Mouse (Mus musculus) naive thymus-derived CD4-positive, alpha-beta T cell, adult 5 months (primary cell): ENCODE results near the gene Gm40193. TPM values are rescaled to one million over a fixed set of nuclear protein-coding genes. Genes with fewer than 3 reads are reported as not detected.

ENCODE experiments used
- polyA plus RNA-seq: library from polyadenylated mRNA; unstranded; fragments of 100-300 nt; shearing (Covaris generic); gene quantifications from one replicate; pipeline ENCODE4 v1.2.1, GENCODE M21; 2017

The Gm40193 gene
- not detected for polyA plus RNA-seq

GRCm38 (mm10) chr11:70532839-70533238, at the start of gene Gm40193:
Gene Gm40193, minus strand, starts transcription at chr11:70532939.

DNA sequence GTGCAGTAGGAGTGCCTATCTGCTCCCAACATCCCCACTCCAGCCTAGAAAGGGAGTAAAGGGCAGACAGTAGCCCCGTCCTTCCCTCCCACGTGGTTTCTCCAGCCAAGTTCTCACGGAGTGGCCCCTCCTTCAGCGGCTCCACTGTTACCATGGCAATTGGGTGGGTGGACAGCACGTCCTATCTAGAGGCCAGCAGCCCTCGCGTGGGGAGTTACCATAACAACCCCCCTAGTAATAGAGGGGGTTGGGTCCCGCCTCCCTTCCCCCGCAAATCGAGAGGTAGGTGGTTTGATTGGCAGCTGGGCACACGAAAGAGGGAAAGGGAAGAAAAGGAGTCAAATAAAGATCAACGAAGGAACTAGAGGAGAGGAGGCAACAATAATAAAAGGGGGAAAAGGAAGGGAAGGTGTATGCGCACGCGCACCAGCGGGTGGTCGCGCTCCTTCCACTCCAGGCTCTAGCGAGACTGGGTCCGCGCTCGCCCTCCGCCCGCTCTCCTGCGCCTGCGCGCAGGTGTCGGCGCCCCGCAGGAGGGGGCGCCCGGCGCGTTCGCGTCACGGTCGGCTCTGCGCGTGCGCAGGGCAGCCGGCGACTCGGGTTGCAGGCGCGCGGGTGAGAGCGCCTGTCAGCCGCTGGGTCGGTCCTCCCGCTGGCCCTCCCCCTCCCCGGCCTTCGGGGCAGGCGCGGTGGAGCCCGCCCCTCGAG, 29.7 kb upstream of the Gm40193 start, which contains the start of gene Mink1:
Gene Mink1, plus strand, starts transcription at position 595 of the 708 bp plus-strand sequence.

DNA sequence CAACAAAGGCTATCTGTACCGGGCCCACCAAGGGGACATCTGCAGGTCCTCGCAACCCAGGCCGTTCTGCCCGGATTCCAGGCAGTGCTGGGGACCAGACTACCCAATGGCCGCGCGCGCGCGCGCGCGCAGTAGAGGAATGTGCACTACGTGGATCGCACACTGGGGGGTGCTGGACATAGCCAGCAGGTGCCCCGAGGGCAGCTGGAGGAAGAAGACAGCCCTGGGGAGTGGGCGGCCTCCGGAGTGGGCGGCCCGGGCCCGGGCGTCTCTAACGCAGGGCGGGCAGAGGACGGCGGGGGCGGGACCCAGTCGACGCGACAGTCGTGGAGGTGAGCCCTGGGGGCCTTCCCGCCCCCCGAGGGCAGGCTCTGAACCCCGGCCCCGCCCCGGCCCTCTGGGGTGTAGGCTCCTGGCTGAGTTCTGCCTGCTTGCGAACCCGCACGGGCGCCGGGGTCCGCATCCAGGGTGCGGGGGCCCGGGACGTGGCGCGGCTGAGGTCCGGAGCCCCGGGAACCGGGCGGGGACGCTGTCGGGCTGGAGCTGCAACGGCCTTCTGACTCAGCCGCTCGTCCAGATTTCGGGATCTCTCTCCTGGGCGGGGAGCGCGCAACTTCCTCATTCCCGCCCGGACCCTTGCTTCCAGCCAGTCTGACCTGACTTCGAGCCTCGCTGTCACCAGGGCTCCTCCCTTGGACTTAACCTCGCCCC, 7.3 kb upstream of the Gm40193 start, which contains the start of gene Pld2:
Gene Pld2, plus strand, starts transcription at position 188 of the 711 bp plus-strand sequence.

DNA sequence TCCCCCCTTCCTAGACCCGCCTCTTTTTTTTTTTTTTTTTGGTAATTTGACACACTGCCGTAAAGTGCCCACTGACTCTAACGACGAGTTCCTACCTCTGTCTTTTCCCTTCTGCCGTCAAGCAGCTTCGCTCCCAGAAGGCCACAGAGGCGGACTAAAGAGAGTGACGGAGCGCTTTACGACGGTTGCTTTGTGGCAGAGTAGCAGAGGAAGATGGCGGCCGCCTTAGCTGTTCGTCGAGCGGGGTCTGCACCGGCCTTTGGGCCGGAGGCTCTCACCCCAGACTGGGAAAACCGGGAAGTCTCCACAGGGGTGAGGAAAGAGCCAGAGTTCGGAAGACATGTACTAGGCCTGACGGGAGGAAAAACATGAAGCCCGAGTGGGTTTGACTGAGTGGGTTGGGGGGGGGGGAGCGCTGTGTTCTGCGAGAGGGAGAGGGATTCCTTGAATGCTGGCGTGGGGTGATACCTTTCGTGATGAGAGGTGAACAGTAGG, 7.5 kb downstream of the Gm40193 start, which contains the start of gene Psmb6:
Gene Psmb6, plus strand, starts transcription at position 184 of the 495 bp plus-strand sequence.

GRCm38 (mm10) chr11:70518923-70519322, 13.8 kb downstream of the Gm40193 start, which contains the start of gene Gltpd2:
Gene Gltpd2, plus strand, starts transcription at chr11:70519196.

DNA sequence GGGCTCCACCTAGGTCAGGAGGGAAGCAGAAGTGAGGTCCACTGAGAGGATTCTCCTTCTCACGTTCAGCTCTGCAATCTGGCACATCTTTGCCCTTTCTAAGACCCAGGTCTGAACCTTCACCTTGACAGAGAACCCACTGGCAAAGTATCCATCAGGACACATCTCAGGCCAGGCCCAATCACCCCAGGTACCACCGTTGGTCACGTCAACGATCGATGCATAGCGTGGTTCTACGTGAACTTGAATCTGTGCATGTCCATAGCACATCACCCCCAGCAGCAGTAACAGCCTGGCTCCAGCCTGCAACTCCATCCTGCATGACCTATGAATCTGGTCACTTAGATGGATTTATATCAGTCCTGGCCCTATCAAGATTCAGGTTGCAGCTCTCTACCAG, 18.5 kb downstream of the Gm40193 start, which contains the start of gene Vmo1:
Gene Vmo1, minus strand, starts transcription at position 329 of the 400 bp plus-strand sequence.

DNA sequence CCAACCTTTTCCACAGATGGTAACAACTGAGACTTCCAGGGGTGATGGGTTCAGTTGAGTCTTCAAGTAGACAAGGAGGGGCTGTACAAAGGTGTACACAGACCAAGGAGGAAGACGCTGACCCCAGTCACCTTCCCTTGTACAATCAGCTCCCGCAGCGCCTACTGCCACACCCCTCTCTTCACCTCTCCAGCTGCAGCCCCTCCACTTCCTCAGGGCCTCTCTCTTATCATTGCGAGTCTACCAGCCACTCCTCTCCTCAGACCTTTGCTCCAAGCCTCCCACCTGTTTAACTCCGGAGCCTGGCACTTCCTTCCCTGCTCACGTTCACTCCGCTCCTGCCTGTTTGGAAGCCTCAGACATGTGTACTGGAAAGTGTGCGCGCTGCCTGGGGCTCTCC, 27.8 kb downstream of the Gm40193 start, which contains the start of gene Tm4sf5:
Gene Tm4sf5, plus strand, starts transcription at position 275 of the 400 bp plus-strand sequence.

Other genes with a start within 250 kb of the Gm40193 start
- gene Alox12e, start 210.3 kb downstream of the Gm40193 start, polyA plus RNA-seq = not detected
- gene Alox15, start 180.9 kb downstream of the Gm40193 start, polyA plus RNA-seq = not detected
- gene Pelp1, start 122.9 kb downstream of the Gm40193 start, polyA plus RNA-seq = 12.9 TPM
- 229 TPM for gene Arrb2, start 100.3 kb downstream of the Gm40193 start, polyA plus RNA-seq
- gene Med11, start 81.0 kb downstream of the Gm40193 start, polyA plus RNA-seq = 64.7 TPM
- not detected for gene Zmynd15, start 73.5 kb downstream of the Gm40193 start, polyA plus RNA-seq
- 0.67 TPM for gene Cxcl16, start 73.0 kb downstream of the Gm40193 start, polyA plus RNA-seq
- 0.55 TPM for gene Tm4sf5, start 27.7 kb downstream of the Gm40193 start, polyA plus RNA-seq
- not detected for gene Vmo1, start 18.3 kb downstream of the Gm40193 start, polyA plus RNA-seq
- gene Gltpd2, start 13.7 kb downstream of the Gm40193 start, polyA plus RNA-seq = not detected
- gene Psmb6, start 7.6 kb downstream of the Gm40193 start, polyA plus RNA-seq = 298 TPM
- gene Pld2, start 7.1 kb upstream of the Gm40193 start, polyA plus RNA-seq = 2.3 TPM
- gene Mink1, start 29.9 kb upstream of the Gm40193 start, polyA plus RNA-seq = 22.2 TPM
- gene 4930544D05Rik, start 82.9 kb upstream of the Gm40193 start, polyA plus RNA-seq = not detected
- 8.1 TPM for gene Chrne, start 86.3 kb upstream of the Gm40193 start, polyA plus RNA-seq
- not detected for gene Gp1ba, start 106.2 kb upstream of the Gm40193 start, polyA plus RNA-seq
- gene Rnf167, start 114.3 kb upstream of the Gm40193 start, polyA plus RNA-seq = 507 TPM
- 68.9 TPM for gene Slc25a11, start 114.5 kb upstream of the Gm40193 start, polyA plus RNA-seq
- 2,460 TPM for gene Pfn1, start 121.7 kb upstream of the Gm40193 start, polyA plus RNA-seq
- gene Eno3, start 124.3 kb upstream of the Gm40193 start, polyA plus RNA-seq = 16.3 TPM
- gene Spag7, start 136.5 kb upstream of the Gm40193 start, polyA plus RNA-seq = 48.7 TPM
- 34.9 TPM for gene Camta2, start 155.2 kb upstream of the Gm40193 start, polyA plus RNA-seq
- 0.65 TPM for gene Inca1, start 167.2 kb upstream of the Gm40193 start, polyA plus RNA-seq
- gene Kif1c, start 167.6 kb upstream of the Gm40193 start, polyA plus RNA-seq = 1.3 TPM
- gene Zfp3, start 231.3 kb upstream of the Gm40193 start, polyA plus RNA-seq = 2.2 TPM